Mouse (Mus musculus) kidney, adult 2 months (tissue): ENCODE results near the gene D430041D05Rik. TPM values are rescaled to one million over a fixed set of nuclear protein-coding genes. Genes with fewer than 3 reads are reported as not detected.
A peak's percentile ranks its signal among the peaks of the same experiment; 100 is the strongest.

Experiments used
- DNase-seq: peaks from one replicate; pipeline ENCODE4 v3.0.0; 2021
- H3K27ac ChIP-seq: fragments of 200-500 bp; 2 replicates; pipeline ENCODE4 v1.5.1; 2012; ENCODE audit warnings: low read depth, low read length, control low read depth, inconsistent platforms; ENCODE audit not compliant: insufficient read depth
- H3K27me3 ChIP-seq: fragments of 200-500 bp; replicated peaks from 2 replicates; pipeline ENCODE4 v1.6.1; 2012; ENCODE audit warnings: mild to moderate bottlenecking, moderate library complexity, low read length, inconsistent platforms; ENCODE audit not compliant: control insufficient read depth, insufficient read depth
- H3K36me3 ChIP-seq: fragments of 200-500 bp; 2 replicates; pipeline ENCODE4 v1.6.1; 2012; ENCODE audit warnings: mild to moderate bottlenecking, moderate library complexity, low read length, inconsistent platforms; ENCODE audit not compliant: control insufficient read depth, insufficient read depth
- H3K4me1 ChIP-seq: fragments of 200-500 bp; 2 replicates; pipeline ENCODE4 v1.6.1; 2011; ENCODE audit warnings: low read length; ENCODE audit not compliant: control insufficient read depth, insufficient read depth
- H3K4me3 ChIP-seq: fragments of 200-500 bp; 2 replicates; pipeline ENCODE4 v1.5.1; 2011; ENCODE audit warnings: mild to moderate bottlenecking, low read depth, low read length, control low read depth; ENCODE audit not compliant: insufficient read depth
- CTCF ChIP-seq: fragments of 200-500 bp; conservative IDR thresholded peaks from 2 replicates; pipeline ENCODE4 v1.5.1; 2011; ENCODE audit warnings: low read depth, mild to moderate bottlenecking, control low read depth, low read length, moderate library complexity, mixed read lengths; ENCODE audit not compliant: insufficient read depth, insufficient read length
- POLR2A ChIP-seq: fragments of 200-500 bp; IDR thresholded peaks from one replicate; pipeline ENCODE4 v1.6.1; 2011; ENCODE audit warnings: low read depth, low read length, control low read depth
- WGBS: fragments of 180-500 bp; shearing (Covaris S2); methylation state at CpG from one replicate; pipeline ENCODE4 v1.1.7; 2018; 5-methylcytosine and 5-hydroxymethylcytosine counted together
- polyA plus RNA-seq: library from polyadenylated mRNA; depleted of rRNA; stranded (reverse); fragments of >200 nt; gene quantifications from 2 replicates; pipeline ENCODE4 v1.2.3, GENCODE M21; 2012

Gene D430041D05Rik
- polyA plus RNA-seq, 1 experiment: 0.02 TPM

GRCm38 (mm10) chr2:104135920-104136319 is 274.9 kb downstream of the D430041D05Rik start:
- H3K4me3 ChIP-seq: no peak overlapping the region
- H3K4me1 ChIP-seq: 0 out of 2 replicates have a peak, but pooled peaks cover 2% of the 10 kb centered on the region
- DNase-seq: no peak
- no peak overlapping the region for H3K27ac ChIP-seq
- 57% methylated on average over 2 of the region's 2 CpGs for WGBS
- no peaks in the 10 kb centered on the region for H3K36me3 ChIP-seq
- TF ChIP-seq CTCF (no peak), POLR2A (no peak)
- H3K27me3 ChIP-seq: no peaks in the 10 kb centered on the region

DNA sequence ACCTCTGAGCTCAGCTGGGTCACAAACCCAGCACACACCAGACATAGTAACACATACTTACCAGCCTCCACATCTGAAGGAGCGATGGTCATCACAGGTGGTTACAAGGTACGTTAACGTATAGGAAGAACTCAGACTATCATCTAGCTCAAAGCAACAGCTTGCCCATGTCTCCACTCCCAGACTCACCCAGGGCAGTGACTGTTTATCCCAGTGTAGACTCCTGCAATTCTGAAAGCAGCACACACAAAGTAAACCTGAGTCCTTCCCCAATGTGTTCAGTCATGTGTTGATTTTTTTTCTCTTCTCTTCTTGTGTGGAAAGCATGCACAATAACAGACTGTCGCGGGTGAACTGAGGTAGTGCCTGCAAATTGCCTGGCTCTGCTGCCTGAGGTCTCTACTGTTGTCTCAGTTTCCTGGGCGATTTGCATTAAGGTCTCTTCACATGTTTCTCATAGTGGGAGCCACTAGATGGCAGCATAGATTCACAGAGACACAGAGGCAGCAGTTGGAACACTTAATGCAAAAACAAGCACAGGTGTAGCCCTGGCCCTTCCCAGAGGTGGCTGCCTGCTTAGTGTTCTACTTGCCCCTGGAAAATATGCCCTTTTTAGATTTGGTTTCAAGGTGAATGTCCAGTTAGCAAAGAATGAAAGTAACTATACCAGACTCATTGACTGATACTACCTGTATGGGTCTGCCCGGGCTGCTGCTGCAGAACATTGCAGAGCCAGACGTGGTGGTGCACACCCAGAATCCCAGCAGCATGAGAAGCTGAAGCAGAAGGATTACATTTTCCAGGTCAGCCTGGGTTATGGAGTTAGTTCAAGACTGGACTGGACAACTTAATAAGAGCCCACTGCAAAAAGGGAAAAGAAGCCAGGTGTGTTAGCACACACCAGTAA is 276.4 kb downstream of the D430041D05Rik start:
- H3K4me3 ChIP-seq: no peak overlapping the region
- DNase-seq: peak; percentile 85

DNA sequence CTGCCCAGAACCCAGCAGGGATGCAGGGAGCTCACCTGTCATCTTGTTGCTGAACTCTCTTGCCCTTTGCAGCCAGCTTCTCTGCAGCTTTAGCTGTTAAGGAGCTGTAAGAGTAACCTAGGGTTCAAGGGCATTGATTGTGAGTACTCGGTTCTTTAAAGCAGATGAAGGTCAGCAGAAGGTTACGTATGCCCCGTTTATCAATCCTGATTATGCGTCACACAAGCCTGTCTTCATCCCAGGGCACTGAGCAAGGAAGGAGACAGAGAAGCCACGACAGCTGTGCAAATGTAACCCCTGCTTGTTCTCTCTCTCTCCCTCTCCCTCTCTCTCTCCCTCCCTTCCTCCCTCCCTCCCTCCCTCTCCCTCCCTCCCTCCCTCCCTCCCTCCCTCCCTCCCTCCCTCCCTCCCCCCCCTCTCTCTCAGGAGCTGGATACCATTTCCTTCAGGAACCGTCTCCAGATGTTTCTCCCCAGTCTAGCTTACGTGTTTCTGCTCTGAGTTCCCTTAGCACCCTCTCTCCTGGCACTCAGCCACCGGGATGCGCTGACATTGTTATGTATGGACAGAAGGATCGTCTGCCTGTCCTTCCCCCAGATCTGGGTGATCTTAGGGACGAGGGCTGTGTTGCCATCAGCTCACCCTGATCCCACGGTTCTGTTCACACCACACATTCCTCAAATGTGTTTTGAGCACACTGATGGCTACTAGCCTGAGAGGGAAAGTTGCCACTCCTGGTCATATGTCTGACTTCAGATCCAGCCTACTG is 277.6 kb downstream of the D430041D05Rik start:
- Histone ChIP-seq H3K36me3 (no peaks in the 10 kb centered on the region), H3K27ac (no peak overlapping the region), H3K4me1 (no peaks in the 10 kb centered on the region), H3K4me3 (no peak overlapping the region), H3K27me3 (no peaks in the 10 kb centered on the region)
- DNase-seq: no peak
- 31% methylated on average over 12 of the region's 12 CpGs for WGBS
- no peak for TF ChIP-seq CTCF
- TF ChIP-seq POLR2A: no peak

More for the DNA sequence above, 276.4 kb downstream of the D430041D05Rik start:
- Histone ChIP-seq H3K27ac (no peak overlapping the region), H3K36me3 (no peaks in the 10 kb centered on the region), H3K4me1 (0 out of 2 replicates have a peak, but pooled peaks cover 2% of the 10 kb centered on the region), H3K27me3 (no peaks in the 10 kb centered on the region)
- 43% methylated on average over 8 of the region's 8 CpGs for WGBS
- TF ChIP-seq CTCF (peak; percentile 86), POLR2A (no peak)

DNA sequence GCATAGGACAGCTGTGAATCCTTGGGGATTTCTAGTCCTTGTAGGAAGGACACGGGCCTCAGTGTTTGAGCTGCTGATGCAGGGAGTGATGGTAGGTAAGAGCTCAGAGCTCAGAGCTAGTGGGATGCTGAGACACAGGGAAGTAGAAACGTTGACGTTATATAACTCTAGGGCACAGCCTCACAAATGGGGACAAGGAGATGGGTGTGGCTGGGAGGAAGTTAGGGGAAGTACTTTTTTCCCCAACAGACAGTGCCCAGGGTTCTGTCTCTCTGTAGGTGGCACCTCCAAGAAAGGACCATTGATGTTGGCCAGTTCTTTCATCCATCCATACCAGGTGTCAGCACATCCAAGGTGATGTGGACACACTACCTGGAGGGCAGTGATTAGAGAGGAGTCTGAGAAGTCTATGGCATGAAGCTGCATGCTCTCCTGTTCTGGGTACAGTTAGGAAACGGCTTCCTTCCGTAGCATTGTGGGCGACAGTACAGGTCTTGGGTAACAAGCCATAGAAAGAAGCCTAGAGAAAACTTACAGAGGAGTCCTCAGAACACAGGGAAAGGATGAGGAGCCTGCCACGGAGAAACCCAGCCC is 278.4 kb downstream of the D430041D05Rik start:
- no peak for DNase-seq
- no peaks in the 10 kb centered on the region for H3K4me1 ChIP-seq
- WGBS: 75% methylated on average over 7 of the region's 7 CpGs
- H3K27me3 ChIP-seq: no peaks in the 10 kb centered on the region
- no peak overlapping the region for H3K4me3 ChIP-seq
- no peaks in the 10 kb centered on the region for H3K36me3 ChIP-seq
- H3K27ac ChIP-seq: no peak overlapping the region
- TF ChIP-seq CTCF: no peak
- no peak for TF ChIP-seq POLR2A

DNA sequence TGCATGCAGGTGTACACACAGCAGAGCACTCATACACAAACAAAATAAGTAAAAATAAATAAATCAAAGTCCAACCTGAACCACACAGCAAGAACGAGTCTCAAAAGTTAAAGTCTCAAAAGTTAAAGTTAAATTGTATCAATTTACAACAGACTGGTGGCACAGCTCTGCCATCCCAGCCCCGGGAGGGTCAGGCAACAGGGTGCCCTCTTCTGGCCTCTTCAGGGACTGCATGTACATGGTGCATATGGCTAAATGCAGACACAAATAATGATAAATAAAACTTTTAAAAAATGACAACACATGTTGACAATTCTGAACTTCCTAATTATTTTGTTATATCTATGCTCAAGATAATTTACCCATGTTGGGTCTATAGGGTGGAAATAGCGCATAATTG is 279.8 kb downstream of the D430041D05Rik start:
- Histone ChIP-seq H3K4me1 (no peaks in the 10 kb centered on the region), H3K4me3 (no peak overlapping the region), H3K36me3 (no peaks in the 10 kb centered on the region), H3K27ac (no peak overlapping the region), H3K27me3 (no peaks in the 10 kb centered on the region)
- WGBS: 56% methylated on average over 3 of the region's 3 CpGs
- peak; percentile 41 for DNase-seq
- TF ChIP-seq POLR2A (no peak), CTCF (peak; percentile 71)

DNA sequence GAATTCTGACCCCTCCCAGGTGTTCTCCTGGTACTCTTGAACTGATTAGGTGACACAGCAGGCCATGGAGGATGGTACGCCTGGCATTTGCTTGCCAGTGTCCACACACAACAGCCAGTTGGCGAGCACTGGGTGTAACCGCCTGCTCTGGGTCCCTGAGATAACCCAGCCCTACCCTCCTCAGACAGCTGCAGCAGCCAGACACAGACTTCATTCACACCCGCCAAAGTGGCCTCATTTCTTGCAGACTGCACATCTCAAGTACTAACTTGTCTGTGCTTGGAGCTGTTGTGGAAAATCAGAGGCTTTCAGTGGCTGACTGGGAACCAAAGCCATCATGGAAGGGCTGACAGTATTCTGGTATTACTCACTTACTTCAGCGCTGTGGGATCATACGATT is 280.6 kb downstream of the D430041D05Rik start:
- Histone ChIP-seq H3K4me3 (no peak overlapping the region), H3K27ac (no peak overlapping the region), H3K4me1 (no peaks in the 10 kb centered on the region), H3K36me3 (no peaks in the 10 kb centered on the region), H3K27me3 (no peaks in the 10 kb centered on the region)
- WGBS: 93% methylated on average over 6 of the region's 6 CpGs
- no peak for TF ChIP-seq CTCF
- TF ChIP-seq POLR2A: no peak
- no peak for DNase-seq
